Mouse (Mus musculus) megakaryocyte-erythroid progenitor cell, adult 5 weeks (primary cell): ENCODE results near the gene Celsr1. TPM values are rescaled to one million over a fixed set of nuclear protein-coding genes. Genes with fewer than 3 reads are reported as not detected.

Source experiments
- polyA plus RNA-seq: library from polyadenylated mRNA; stranded (reverse); fragments of >175 nt; gene quantifications from 2 replicates; pipeline ENCODE4 v1.2.3, GENCODE M21; 2012

Gene Celsr1
- polyA plus RNA-seq, result 32.7 and 38.0 TPM in 2 replicates

GRCm38 (mm10) chr15:86033191-86033841 lies at the start of gene Celsr1:
Gene Celsr1, minus strand, starts transcription at chr15:86033777.

GRCm38 (mm10) chr15:86057413-86057812 lies 23.8 kb upstream of the Celsr1 start, which contains the start of gene Gramd4:
Gene Gramd4, plus strand, starts transcription at chr15:86057695.

GRCm38 (mm10) chr15:85878848-85879497 lies 154.6 kb downstream of the Celsr1 start, which contains the start of gene Trmu:
Gene Trmu, plus strand, starts transcription at chr15:85879312.

GRCm38 (mm10) chr15:85859490-85860031 lies 174.0 kb downstream of the Celsr1 start, which contains the start of gene Gtse1:
Gene Gtse1, plus strand, starts transcription at chr15:85859745.

Other genes starting within 250 kb of the Celsr1 start
- 23.1 and 23.9 TPM in 2 replicates for gene Cdpf1, start 222.1 kb downstream of the Celsr1 start, polyA plus RNA-seq
- not detected in 2 replicates for gene Pkdrej, start 212.0 kb downstream of the Celsr1 start, polyA plus RNA-seq
- gene Ttc38, start 201.5 kb downstream of the Celsr1 start, polyA plus RNA-seq, result 3.9 TPM in 2 replicates
- gene Gtse1, start 174.0 kb downstream of the Celsr1 start, polyA plus RNA-seq, result 30.5 and 40.9 TPM in 2 replicates
- gene Trmu, start 154.5 kb downstream of the Celsr1 start, polyA plus RNA-seq, result 38.4 and 42.1 TPM in 2 replicates
- 26.7 and 33.8 TPM in 2 replicates for gene Gramd4, start 23.9 kb upstream of the Celsr1 start, polyA plus RNA-seq
- gene Cerk, start 152.4 kb upstream of the Celsr1 start, polyA plus RNA-seq, result 29.0 and 34.6 TPM in 2 replicates
- gene Tbc1d22a, start 180.7 kb upstream of the Celsr1 start, polyA plus RNA-seq, result 19.3 and 21.3 TPM in 2 replicates